Mouse (Mus musculus): Measurements from ENCODE around the gene Ldlrad3. TPM values are rescaled to one million over a fixed set of nuclear protein-coding genes. Genes with fewer than 3 reads are reported as not detected.

Gene Ldlrad3
- polyA plus RNA-seq, 1 experiment from 2014 or later = 48.7 TPM

- 83% methylated on average over 7 of the region's 9 CpGs for WGBS
- Histone ChIP-seq H3K27ac (ENCODE audit: low read depth, low read length) (0 out of 2 replicates have a peak overlapping the region, but pooled peaks have one; percentile 17), H3K4me1 (replicated peaks; ENCODE audit: control insufficient read depth, insufficient read depth, low read length) (no peaks in the 10 kb centered on the region), H3K9me3 (ENCODE audit: control insufficient read depth, low read length) (no peaks in the 10 kb centered on the region), H3K36me3 (ENCODE audit: control insufficient read depth, insufficient read depth, low read length) (no peaks in the 10 kb centered on the region), H3K9ac (ENCODE audit: low read depth, low read length) (no peak overlapping the region), H3K4me2 (replicated peaks; ENCODE audit: low read depth, low read length) (no peak overlapping the region), H3K4me3 (ENCODE audit: low read depth, low read length) (no peak overlapping the region), H3K27me3 (ENCODE audit: control insufficient read depth, insufficient read depth, low read length) (no peaks in the 10 kb centered on the region)
- DNase-seq (ENCODE audit: low spot score) (no peak), ATAC-seq (ENCODE audit: low FRiP score) (no peak)
Measured at GRCm38 (mm10) chr2:102057029-102057685, 129.0 kb downstream of the Ldlrad3 start.

GRCm38 (mm10) chr2:102056144-102056543, 130.0 kb downstream of the Ldlrad3 start:
- no peak for ATAC-seq (ENCODE audit: low FRiP score)
- Histone ChIP-seq H3K36me3 (ENCODE audit: control insufficient read depth, insufficient read depth, low read length) (no peaks in the 10 kb centered on the region), H3K4me2 (replicated peaks; ENCODE audit: low read depth, low read length) (no peak overlapping the region), H3K9me3 (ENCODE audit: control insufficient read depth, low read length) (no peaks in the 10 kb centered on the region), H3K27me3 (ENCODE audit: control insufficient read depth, insufficient read depth, low read length) (no peaks in the 10 kb centered on the region), H3K27ac (ENCODE audit: low read depth, low read length) (no peak overlapping the region), H3K9ac (ENCODE audit: low read depth, low read length) (no peak overlapping the region), H3K4me3 (ENCODE audit: low read depth, low read length) (no peak overlapping the region), H3K4me1 (replicated peaks; ENCODE audit: control insufficient read depth, insufficient read depth, low read length) (no peaks in the 10 kb centered on the region)
- WGBS = 89% methylated on average over 8 of the region's 8 CpGs
- DNase-seq (ENCODE audit: low spot score) = no peak

DNA sequence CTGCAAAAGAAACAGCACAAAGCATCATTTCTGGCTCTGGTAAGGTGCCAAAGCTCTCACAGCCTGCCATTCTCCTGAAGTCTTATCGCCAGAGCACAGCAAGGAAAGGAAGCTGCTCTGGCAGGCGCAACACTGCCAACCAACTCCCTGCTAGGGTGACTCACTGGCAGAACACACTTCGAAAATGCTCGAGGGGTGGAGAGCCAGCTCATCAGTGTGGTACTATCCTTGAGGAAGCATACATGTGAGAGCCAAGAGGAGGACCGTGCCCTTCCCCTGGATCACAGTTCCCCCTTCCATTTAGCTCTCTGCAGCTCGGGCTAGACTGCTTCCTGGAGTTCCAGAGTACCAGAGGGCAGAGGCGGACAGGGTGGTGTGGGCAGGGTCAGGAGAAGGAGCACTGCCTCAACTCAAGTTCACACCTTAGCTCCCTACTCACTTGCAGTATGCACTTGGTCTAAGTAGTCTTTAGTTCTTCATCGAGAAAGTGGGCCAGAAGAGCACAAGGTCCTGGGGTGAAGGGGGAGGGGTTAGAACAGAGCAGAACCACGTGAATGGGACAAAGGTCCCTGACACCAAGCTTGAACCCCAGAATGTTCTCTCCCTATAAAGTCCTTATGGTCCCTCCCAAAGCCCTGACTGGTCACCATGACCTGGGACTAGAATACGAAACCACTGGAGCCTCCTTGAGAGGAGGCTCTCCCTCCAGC, 133.1 kb downstream of the Ldlrad3 start:
- Histone ChIP-seq H3K9ac (ENCODE audit: low read depth, low read length) (no peak overlapping the region), H3K27me3 (ENCODE audit: control insufficient read depth, insufficient read depth, low read length) (no peaks in the 10 kb centered on the region), H3K4me3 (ENCODE audit: low read depth, low read length) (no peak overlapping the region), H3K27ac (ENCODE audit: low read depth, low read length) (no peak overlapping the region), H3K4me2 (replicated peaks; ENCODE audit: low read depth, low read length) (no peak overlapping the region), H3K9me3 (ENCODE audit: control insufficient read depth, low read length) (no peaks in the 10 kb centered on the region), H3K4me1 (replicated peaks; ENCODE audit: control insufficient read depth, insufficient read depth, low read length) (0 out of 2 replicates have a peak, but pooled peaks cover 2% of the 10 kb centered on the region), H3K36me3 (ENCODE audit: control insufficient read depth, insufficient read depth, low read length) (no peaks in the 10 kb centered on the region)
- ATAC-seq (ENCODE audit: low FRiP score) (no peak), DNase-seq (ENCODE audit: low spot score) (no peak)
- 91% methylated on average over 10 of the region's 10 CpGs for WGBS

DNA sequence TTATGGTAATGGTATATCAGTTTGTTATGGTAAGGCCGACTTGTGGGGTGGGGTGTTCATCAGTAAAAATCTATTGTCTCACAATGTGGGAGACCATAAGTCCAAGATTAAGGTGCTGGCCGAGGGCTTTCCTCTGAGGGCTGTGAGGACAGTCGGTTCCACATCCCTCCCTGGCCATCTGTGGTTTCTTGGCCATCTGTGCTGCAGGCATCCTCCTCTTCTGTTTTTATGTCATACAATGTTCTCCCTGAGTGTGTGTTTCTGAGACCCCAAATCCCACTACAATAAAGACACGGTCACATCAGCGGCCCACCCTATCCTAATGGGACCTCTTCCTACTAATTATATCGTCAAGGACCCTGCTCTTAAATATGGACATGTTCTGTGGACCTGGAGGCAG, 133.8 kb downstream of the Ldlrad3 start:
- H3K9me3 ChIP-seq (ENCODE audit: control insufficient read depth, low read length) = no peaks in the 10 kb centered on the region
- 82% methylated on average over 6 of the region's 6 CpGs for WGBS
- no peaks in the 10 kb centered on the region for H3K27me3 ChIP-seq (ENCODE audit: control insufficient read depth, insufficient read depth, low read length)
- H3K4me2 ChIP-seq (replicated peaks; ENCODE audit: low read depth, low read length) = no peak overlapping the region
- H3K36me3 ChIP-seq (ENCODE audit: control insufficient read depth, insufficient read depth, low read length) = no peaks in the 10 kb centered on the region
- H3K4me3 ChIP-seq (ENCODE audit: low read depth, low read length) = no peak overlapping the region
- no peak overlapping the region for H3K9ac ChIP-seq (ENCODE audit: low read depth, low read length)
- H3K27ac ChIP-seq (ENCODE audit: low read depth, low read length) = no peak overlapping the region
- H3K4me1 ChIP-seq (replicated peaks; ENCODE audit: control insufficient read depth, insufficient read depth, low read length) = 0 out of 2 replicates have a peak, but pooled peaks cover 2% of the 10 kb centered on the region
- DNase-seq (ENCODE audit: low spot score) (no peak), ATAC-seq (ENCODE audit: low FRiP score) (no peak)

DNA sequence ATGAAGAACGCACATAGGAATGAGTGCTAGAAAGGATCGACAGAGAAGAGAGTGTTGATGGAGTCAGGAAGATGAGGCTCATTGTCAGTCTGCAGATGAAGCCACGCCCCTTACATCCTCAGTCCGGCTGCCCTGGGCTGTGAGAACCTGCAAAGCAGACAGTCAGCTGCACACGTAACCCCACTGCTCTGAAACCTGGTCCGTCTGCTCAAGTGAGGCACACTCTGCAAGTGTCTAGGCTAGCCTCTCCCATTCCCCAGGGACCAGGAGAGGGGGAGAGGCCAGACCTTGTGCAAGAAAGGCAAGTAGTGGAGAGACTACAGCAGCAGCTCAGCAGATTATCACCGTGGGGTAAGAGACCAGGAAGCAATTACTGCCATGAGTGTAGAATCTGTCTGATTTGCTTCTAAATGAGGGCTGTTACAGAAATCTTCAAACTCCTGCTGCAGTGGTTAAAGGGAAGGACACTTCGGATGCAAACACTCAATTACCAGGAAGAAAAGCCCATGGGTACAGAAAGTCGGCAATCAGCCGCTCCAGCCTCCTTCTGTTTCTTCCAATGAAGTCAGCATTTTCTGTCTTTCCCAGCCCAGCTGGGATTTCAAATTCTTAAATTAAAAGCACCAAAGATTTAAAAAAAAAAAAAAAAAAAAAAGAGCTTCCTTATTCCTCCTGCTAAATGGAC, 136.2 kb downstream of the Ldlrad3 start:
- H3K4me1 ChIP-seq (replicated peaks; ENCODE audit: control insufficient read depth, insufficient read depth, low read length) = 0 out of 2 replicates have a peak, but pooled peaks cover 2% of the 10 kb centered on the region
- H3K27ac ChIP-seq (ENCODE audit: low read depth, low read length) = no peak overlapping the region
- peak; percentile 43; the same call in 1 of the 2 replicates for ATAC-seq (ENCODE audit: low FRiP score)
- H3K4me2 ChIP-seq (replicated peaks; ENCODE audit: low read depth, low read length) = no peak overlapping the region
- DNase-seq (ENCODE audit: low spot score) = no peak
- H3K9me3 ChIP-seq (ENCODE audit: control insufficient read depth, low read length) = no peaks in the 10 kb centered on the region
- H3K4me3 ChIP-seq (ENCODE audit: low read depth, low read length) = no peak overlapping the region
- WGBS = 66% methylated on average over 10 of the region's 10 CpGs
- H3K36me3 ChIP-seq (ENCODE audit: control insufficient read depth, insufficient read depth, low read length) = no peaks in the 10 kb centered on the region
- H3K27me3 ChIP-seq (ENCODE audit: control insufficient read depth, insufficient read depth, low read length) = no peaks in the 10 kb centered on the region
- no peak overlapping the region for H3K9ac ChIP-seq (ENCODE audit: low read depth, low read length)

- ATAC-seq (ENCODE audit: low FRiP score) (0 out of 2 replicates have a peak, but pooled peaks have one; percentile 55), DNase-seq (ENCODE audit: low spot score) (peak; percentile 22)
- Histone ChIP-seq H3K4me1 (replicated peaks; ENCODE audit: control insufficient read depth, insufficient read depth, low read length) (0 out of 2 replicates have a peak, but pooled peaks cover 2% of the 10 kb centered on the region), H3K27me3 (ENCODE audit: control insufficient read depth, insufficient read depth, low read length) (no peaks in the 10 kb centered on the region), H3K9me3 (ENCODE audit: control insufficient read depth, low read length) (no peaks in the 10 kb centered on the region), H3K27ac (ENCODE audit: low read depth, low read length) (no peak overlapping the region), H3K36me3 (ENCODE audit: control insufficient read depth, insufficient read depth, low read length) (no peaks in the 10 kb centered on the region), H3K4me2 (replicated peaks; ENCODE audit: low read depth, low read length) (no peak overlapping the region), H3K9ac (ENCODE audit: low read depth, low read length) (no peak overlapping the region), H3K4me3 (ENCODE audit: low read depth, low read length) (no peak overlapping the region)
- 66% methylated on average over 16 of the region's 16 CpGs for WGBS
Measured at GRCm38 (mm10) chr2:102048296-102049175, 137.6 kb downstream of the Ldlrad3 start.

DNA sequence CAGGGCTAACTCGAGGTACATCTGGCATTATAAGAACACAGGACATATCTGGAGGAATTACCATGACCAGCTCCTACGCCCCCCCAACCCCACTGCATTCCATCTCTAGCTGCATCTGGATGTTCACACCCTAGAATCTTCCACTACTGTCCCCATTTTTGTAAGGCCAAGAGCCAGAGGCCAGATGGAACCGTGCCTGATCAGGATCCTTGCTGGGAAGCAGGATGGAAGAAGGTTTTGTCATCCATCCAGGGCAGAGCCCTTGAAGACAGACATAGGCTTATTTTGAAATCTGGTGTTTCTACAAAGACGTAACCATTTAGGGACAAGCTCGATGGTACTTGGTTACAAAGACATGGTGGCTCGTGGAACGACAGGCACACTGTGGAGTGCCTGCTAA, 139.7 kb downstream of the Ldlrad3 start:
- Histone ChIP-seq H3K4me2 (replicated peaks; ENCODE audit: low read depth, low read length) (no peak overlapping the region), H3K9me3 (ENCODE audit: control insufficient read depth, low read length) (no peaks in the 10 kb centered on the region), H3K36me3 (ENCODE audit: control insufficient read depth, insufficient read depth, low read length) (no peaks in the 10 kb centered on the region), H3K4me1 (replicated peaks; ENCODE audit: control insufficient read depth, insufficient read depth, low read length) (0 out of 2 replicates have a peak, but pooled peaks cover 2% of the 10 kb centered on the region), H3K27me3 (ENCODE audit: control insufficient read depth, insufficient read depth, low read length) (no peaks in the 10 kb centered on the region), H3K27ac (ENCODE audit: low read depth, low read length) (no peak overlapping the region), H3K9ac (ENCODE audit: low read depth, low read length) (no peak overlapping the region), H3K4me3 (ENCODE audit: low read depth, low read length) (no peak overlapping the region)
- ATAC-seq (ENCODE audit: low FRiP score) (no peak), DNase-seq (ENCODE audit: low spot score) (no peak)
- 94% methylated on average over 7 of the region's 7 CpGs for WGBS

DNA sequence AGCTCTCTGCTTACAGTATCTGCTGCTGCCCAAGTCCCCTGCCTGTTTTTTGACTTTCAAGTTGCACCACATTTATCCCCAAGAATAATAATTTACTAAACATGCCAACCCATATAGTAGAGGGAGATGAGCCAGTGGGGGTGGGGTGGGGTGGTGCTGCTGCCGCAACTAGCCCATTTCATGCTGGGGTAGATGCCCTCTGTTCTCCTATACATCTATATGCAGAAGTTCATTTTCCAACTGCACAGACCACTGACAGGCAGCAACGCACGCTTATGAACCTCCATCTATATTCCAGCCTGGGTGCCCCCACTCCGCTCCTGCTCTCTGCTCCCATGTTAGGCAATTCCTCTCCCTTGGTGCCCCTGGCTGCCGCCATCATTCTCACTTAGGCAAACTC, 145.7 kb downstream of the Ldlrad3 start:
- Histone ChIP-seq H3K36me3 (ENCODE audit: control insufficient read depth, insufficient read depth, low read length) (no peaks in the 10 kb centered on the region), H3K9ac (ENCODE audit: low read depth, low read length) (no peak overlapping the region), H3K27ac (ENCODE audit: low read depth, low read length) (no peak overlapping the region), H3K4me1 (replicated peaks; ENCODE audit: control insufficient read depth, insufficient read depth, low read length) (peaks cover 13% of the 10 kb centered on the region), H3K4me2 (replicated peaks; ENCODE audit: low read depth, low read length) (no peak overlapping the region), H3K4me3 (ENCODE audit: low read depth, low read length) (no peak overlapping the region), H3K27me3 (ENCODE audit: control insufficient read depth, insufficient read depth, low read length) (no peaks in the 10 kb centered on the region), H3K9me3 (ENCODE audit: control insufficient read depth, low read length) (no peaks in the 10 kb centered on the region)
- ATAC-seq (ENCODE audit: low FRiP score) (no peak), DNase-seq (ENCODE audit: low spot score) (no peak)
- WGBS = 92% methylated on average over 5 of the region's 5 CpGs

Measured in hindbrain, embryonic 11.5 days (tissue).